Mouse (Mus musculus) embryonic facial prominence, embryonic 12.5 days (tissue): ENCODE results near the gene Pbx1. TPM values are rescaled to one million over a fixed set of nuclear protein-coding genes. Genes with fewer than 3 reads are reported as not detected.

ENCODE experiments used
- ATAC-seq: fragments of 200-750 bp; cut with Nextera tagmentation; 2 replicates; pipeline ENCODE4 v1.8.0; 2017; ENCODE audit not compliant: insufficient number of reproducible peaks, insufficient read depth, low FRiP score, low TSS enrichment
- H3K27ac ChIP-seq: fragments of 300-500 bp; sonication (generic); 2 replicates; pipeline ENCODE4 v1.5.1; 2016; ENCODE audit warnings: mild to moderate bottlenecking
- H3K27me3 ChIP-seq: fragments of 300-500 bp; sonication (generic); 2 replicates; pipeline ENCODE4 v1.6.1; 2016; ENCODE audit warnings: mild to moderate bottlenecking, moderate library complexity
- H3K36me3 ChIP-seq: fragments of 300-500 bp; sonication (generic); 2 replicates; pipeline ENCODE4 v1.6.1; 2016; ENCODE audit warnings: mild to moderate bottlenecking
- H3K4me1 ChIP-seq: fragments of 300-500 bp; sonication (generic); 2 replicates; pipeline ENCODE4 v1.6.1; 2016
- H3K4me2 ChIP-seq: fragments of 300-500 bp; sonication (generic); replicated peaks from 2 replicates; pipeline ENCODE4 v1.6.1; 2016; ENCODE audit warnings: mild to moderate bottlenecking, moderate library complexity
- H3K4me3 ChIP-seq: fragments of 300-500 bp; sonication (generic); 2 replicates; pipeline ENCODE4 v1.5.1; 2016; ENCODE audit warnings: mild to moderate bottlenecking
- H3K9ac ChIP-seq: fragments of 300-500 bp; sonication (generic); 2 replicates; pipeline ENCODE4 v1.6.1; 2016; ENCODE audit warnings: mild to moderate bottlenecking, moderate library complexity
- H3K9me3 ChIP-seq: fragments of 300-500 bp; sonication (generic); 2 replicates; pipeline ENCODE4 v1.6.1; 2016; ENCODE audit warnings: mild to moderate bottlenecking, moderate library complexity
- WGBS: fragments of 180-500 bp; shearing (Covaris S2); methylation state at CpG from one replicate; pipeline ENCODE4 v1.1.7; 2016; 5-methylcytosine and 5-hydroxymethylcytosine counted together
- polyA plus RNA-seq: library from polyadenylated mRNA; unstranded; fragments of >200 nt; fragmentation: Nextera tagmentation; extraction: Ambion mirVana; gene quantifications from 2 replicates; pipeline ENCODE4 v1.2.1, GENCODE M21; 2016

Gene Pbx1
- polyA plus RNA-seq, 1 experiment from 2014 or later = 66.3 TPM

DNA sequence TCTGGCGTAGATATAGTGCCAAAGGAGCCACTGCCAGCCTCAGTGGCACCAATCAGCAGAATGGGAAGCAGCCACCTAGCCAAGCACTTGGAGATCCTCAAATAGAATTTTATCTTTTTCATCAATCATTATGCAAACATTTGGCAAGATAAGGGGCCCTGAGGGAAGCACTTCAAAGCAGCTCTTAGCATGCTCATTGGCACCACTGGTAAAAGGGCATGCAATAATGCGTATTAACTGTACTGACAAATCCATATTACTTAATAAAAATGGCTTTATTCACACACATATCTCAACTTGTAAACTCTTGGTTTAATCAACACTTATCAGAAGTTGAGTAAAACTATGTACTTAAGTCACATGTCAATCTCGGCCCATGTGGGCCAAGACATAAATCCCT is 1.6 kb upstream of the Pbx1 start:
- no peak overlapping the region for H3K4me3 ChIP-seq
- H3K4me1 ChIP-seq = no peaks in the 10 kb centered on the region
- H3K4me2 ChIP-seq = no peak overlapping the region
- H3K9me3 ChIP-seq = no peaks in the 10 kb centered on the region
- H3K27ac ChIP-seq = no peak overlapping the region
- H3K27me3 ChIP-seq = no peaks in the 10 kb centered on the region
- 92% methylated on average over 3 of the region's 3 CpGs for WGBS
- H3K36me3 ChIP-seq = no peaks in the 10 kb centered on the region
- ATAC-seq = no peak
- H3K9ac ChIP-seq = no peak overlapping the region

DNA sequence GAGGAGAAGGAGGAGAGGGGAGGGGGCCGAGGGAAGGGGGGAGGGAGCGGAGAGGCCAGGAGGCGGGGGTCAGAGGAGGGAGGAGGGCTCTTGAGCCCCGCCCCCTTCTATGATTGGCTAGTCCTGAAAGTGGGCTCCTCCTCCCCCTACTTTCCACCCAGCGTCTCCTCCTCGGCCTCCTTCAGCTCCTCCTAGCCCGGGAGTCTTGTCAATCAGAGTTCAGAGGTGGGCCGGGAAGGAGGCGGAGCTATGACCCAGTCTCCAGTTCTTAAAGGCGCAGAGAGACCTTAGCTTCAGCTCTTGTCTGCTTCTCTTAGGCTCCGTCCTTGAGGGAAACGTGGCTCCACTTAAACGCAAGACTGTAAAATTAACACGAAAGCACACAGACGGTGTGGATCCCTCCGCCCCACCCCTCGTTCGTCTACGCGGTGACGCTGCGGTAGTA is 233 bp upstream of the Pbx1 start:
- WGBS = under 1% methylated on average over 22 of the region's 22 CpGs
- peak overlapping the region; percentile 90 for H3K4me3 ChIP-seq
- peaks cover 11% of the 10 kb centered on the region; the same call in 1 of the 2 replicates for H3K4me1 ChIP-seq
- H3K4me2 ChIP-seq = peak overlapping the region; percentile 49
- H3K27ac ChIP-seq = peak overlapping the region; percentile 100
- H3K9me3 ChIP-seq = no peaks in the 10 kb centered on the region
- 0 out of 2 replicates have a peak overlapping the region, but pooled peaks have one; percentile 38 for H3K9ac ChIP-seq
- no peaks in the 10 kb centered on the region for H3K36me3 ChIP-seq
- ATAC-seq = peak; percentile 99
- H3K27me3 ChIP-seq = no peaks in the 10 kb centered on the region

DNA sequence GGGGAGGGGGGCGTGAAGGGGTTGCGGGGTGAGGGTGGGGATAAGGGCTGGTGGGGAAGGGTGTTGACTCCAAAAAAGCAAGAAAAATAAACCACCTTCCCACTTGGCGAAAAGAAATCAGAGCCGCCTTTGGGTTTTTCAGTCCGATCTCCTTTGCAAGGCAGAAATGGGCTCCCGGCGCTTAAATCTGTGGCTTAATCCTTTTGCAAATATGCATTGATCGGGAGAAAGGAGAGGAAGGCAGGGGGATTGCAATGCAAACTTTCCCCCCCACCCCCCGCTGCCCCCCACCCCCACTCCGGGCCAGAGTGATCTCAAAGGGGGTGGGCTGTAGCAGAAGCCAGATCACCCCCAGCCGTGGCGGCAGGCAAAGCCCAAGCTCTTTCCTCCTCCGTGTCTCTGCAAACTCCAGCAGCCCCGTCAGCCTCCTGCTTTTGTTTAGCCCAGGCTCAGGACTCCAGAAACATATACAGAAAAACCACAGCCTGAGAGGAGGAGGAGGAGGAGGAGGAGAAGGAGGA is 299 bp downstream of the Pbx1 start:
- H3K27me3 ChIP-seq = no peaks in the 10 kb centered on the region
- peak overlapping the region; percentile 90 for H3K4me3 ChIP-seq
- peak; percentile 95 for ATAC-seq
- 0% methylated on average over 13 of the region's 14 CpGs for WGBS
- peak overlapping the region; percentile 54 for H3K4me2 ChIP-seq
- peak overlapping the region; percentile 100 for H3K27ac ChIP-seq
- H3K4me1 ChIP-seq = peaks cover 17% of the 10 kb centered on the region; the same call in 1 of the 2 replicates
- H3K9ac ChIP-seq = peak overlapping the region; percentile 98
- no peaks in the 10 kb centered on the region for H3K36me3 ChIP-seq
- H3K9me3 ChIP-seq = no peaks in the 10 kb centered on the region

DNA sequence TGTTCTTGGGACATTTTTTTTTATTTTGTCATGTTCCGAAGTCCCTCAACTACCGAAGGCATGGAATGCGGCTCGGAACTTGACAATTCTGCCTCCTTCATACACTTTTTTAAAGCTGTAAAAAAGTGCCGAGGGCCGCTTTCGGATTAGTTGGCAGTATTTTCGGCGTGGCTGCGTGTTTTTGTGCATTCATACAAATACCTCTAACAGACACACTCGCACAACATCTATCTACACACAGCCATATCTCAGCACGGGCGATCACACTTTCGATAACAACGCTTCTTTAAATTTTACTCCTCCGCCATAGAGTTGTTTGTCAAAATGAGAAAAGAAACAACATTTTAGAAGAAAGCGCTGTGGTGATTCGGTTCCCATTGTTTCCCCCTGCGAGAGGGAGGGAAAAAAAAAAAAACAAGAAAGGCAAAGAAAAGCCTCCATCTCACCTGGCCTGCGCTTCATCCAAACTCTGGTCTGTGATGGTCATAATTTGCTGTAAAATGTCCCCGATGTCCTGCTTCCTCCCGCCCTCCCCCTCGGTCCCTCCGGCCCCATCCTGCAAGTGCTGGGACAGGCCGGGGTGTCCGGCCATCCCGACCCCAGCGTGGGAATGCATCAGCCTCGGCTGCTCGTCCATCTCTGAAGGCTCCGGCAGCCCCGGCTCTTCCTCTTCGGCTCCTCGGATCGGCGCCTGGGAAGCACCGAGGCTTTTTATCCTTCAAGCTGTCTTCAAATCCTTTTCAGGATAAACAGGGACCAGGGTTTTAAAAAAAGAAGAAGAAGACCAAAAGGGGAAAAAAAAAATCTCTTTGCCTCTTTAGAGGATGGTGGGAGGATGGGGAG is 981 bp downstream of the Pbx1 start:
- peaks cover 22% of the 10 kb centered on the region; the same call in 1 of the 2 replicates for H3K4me1 ChIP-seq
- no peaks in the 10 kb centered on the region for H3K36me3 ChIP-seq
- peak overlapping the region; percentile 54 for H3K4me2 ChIP-seq
- no peaks in the 10 kb centered on the region for H3K9me3 ChIP-seq
- peak overlapping the region; percentile 100 for H3K27ac ChIP-seq
- peak overlapping the region; percentile 90 for H3K4me3 ChIP-seq
- no peak for ATAC-seq
- under 1% methylated on average over 37 of the region's 37 CpGs for WGBS
- no peaks in the 10 kb centered on the region for H3K27me3 ChIP-seq
- H3K9ac ChIP-seq = peak overlapping the region; percentile 98

DNA sequence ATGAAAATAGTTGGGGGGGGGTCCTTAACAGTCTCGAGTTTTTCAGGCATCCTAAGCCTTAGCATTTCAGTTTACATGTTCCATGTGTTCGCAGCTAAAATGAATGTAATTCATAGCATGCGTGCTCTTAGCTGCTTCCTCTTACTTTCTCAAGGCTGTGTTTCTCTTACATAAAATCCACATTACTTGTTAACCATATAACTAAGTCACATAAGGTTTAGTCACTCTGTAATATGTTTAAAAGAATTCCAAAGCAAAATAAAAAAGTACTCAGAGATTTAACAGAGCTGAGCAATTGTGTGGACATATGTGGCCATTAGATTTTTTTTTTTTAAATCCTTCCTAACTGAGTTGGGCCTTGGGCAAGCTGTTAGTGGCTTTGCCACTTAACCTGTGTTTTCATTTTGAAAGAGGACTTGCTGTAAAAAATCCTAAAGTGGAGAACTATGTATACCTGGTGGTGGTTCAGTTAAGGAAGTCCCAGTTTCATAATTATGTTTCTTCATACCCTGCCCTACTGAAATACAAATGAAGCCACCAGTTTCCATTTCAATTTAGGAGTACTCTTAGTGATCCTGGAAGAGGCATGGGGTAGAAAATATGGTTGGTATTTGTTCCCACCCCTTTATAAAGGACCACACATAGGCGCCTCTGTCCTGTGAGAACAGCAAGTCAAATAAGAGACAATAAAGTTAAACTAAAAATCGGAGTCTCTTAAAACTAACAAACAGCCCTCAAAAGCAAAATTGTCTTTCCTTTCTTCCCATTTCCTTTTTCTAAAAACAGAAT is 2.0 kb downstream of the Pbx1 start:
- H3K36me3 ChIP-seq = no peaks in the 10 kb centered on the region
- peak overlapping the region; percentile 100 for H3K27ac ChIP-seq
- no peaks in the 10 kb centered on the region for H3K27me3 ChIP-seq
- peak overlapping the region; percentile 98 for H3K9ac ChIP-seq
- H3K4me1 ChIP-seq = peaks cover 31% of the 10 kb centered on the region
- H3K4me3 ChIP-seq = peak overlapping the region; percentile 90
- peak overlapping the region; percentile 54 for H3K4me2 ChIP-seq
- H3K9me3 ChIP-seq = no peaks in the 10 kb centered on the region
- 0% methylated on average over 5 of the region's 5 CpGs for WGBS
- ATAC-seq = no peak

DNA sequence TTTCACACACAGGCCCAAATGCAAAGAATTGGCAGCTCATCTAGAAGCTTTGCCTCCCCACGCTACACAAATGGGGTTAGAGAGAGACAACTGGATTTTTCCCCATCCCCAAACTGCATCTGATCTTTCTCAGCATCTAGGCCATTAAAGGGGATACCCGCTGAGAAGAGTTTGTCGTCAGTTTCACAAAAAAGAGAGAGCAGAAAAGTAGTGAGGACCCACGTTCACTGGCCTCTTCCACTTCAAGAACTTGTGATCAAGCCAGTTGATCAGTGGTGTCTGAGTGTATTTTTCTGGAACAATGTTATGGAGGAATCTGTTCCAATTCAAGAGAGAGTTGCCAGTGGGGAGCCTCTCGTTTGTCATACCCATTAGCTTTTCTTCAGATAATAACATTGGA is 2.7 kb downstream of the Pbx1 start:
- H3K4me1 ChIP-seq = peaks cover 37% of the 10 kb centered on the region
- peak overlapping the region; percentile 54 for H3K4me2 ChIP-seq
- no peaks in the 10 kb centered on the region for H3K36me3 ChIP-seq
- WGBS = under 1% methylated on average over 5 of the region's 5 CpGs
- no peaks in the 10 kb centered on the region for H3K27me3 ChIP-seq
- ATAC-seq = no peak
- no peaks in the 10 kb centered on the region for H3K9me3 ChIP-seq
- peak overlapping the region; percentile 100 for H3K27ac ChIP-seq
- H3K4me3 ChIP-seq = peak overlapping the region; percentile 90
- peak overlapping the region; percentile 98 for H3K9ac ChIP-seq

DNA sequence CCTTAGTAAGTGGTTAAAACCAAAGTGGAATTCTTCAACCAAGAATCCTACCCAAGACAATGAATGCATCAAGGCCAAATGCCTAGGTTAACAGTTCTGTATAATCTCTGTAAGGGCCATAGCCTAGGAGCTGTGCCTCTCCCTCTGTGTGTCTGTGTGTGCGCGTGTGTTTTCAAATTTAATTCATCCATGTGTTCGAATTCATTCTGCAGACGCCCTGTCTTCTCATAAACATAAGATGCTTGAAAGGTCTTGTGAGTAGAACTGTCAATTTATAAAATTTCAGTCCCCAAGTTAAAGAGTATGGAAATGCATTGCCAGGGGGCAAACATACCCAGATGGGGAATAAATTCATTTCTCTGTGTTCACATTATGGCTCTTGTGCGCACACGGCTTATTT is 3.8 kb downstream of the Pbx1 start:
- Histone ChIP-seq H3K9ac (peak overlapping the region; percentile 55), H3K4me3 (peak overlapping the region; percentile 90), H3K9me3 (no peaks in the 10 kb centered on the region), H3K27me3 (no peaks in the 10 kb centered on the region), H3K27ac (peak overlapping the region; percentile 63), H3K4me1 (peaks cover 47% of the 10 kb centered on the region), H3K4me2 (peak overlapping the region; percentile 54), H3K36me3 (no peaks in the 10 kb centered on the region)
- 12% methylated on average over 6 of the region's 6 CpGs for WGBS
- no peak for ATAC-seq

DNA sequence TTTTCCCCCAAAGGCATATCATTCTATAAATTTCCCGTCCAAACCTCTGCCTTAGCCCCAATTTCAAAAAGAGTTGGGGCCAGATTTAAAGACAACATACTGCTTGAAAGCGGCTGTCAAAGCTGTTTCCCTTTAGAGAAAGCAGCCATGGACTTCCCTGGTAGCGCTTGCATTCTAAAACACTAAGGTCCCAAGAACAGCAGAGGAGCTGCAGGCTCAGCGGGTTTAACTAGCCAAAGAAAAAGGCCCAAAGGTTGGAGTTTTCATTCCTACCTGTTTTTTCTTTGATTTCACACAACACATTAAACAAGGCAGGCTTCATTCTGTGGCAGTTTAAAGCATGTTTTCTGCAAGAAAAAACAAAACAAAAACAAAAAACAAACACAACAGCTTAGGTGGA is 4.5 kb downstream of the Pbx1 start:
- Histone ChIP-seq H3K4me2 (peak overlapping the region; percentile 54), H3K36me3 (no peaks in the 10 kb centered on the region), H3K9me3 (no peaks in the 10 kb centered on the region), H3K9ac (peak overlapping the region; percentile 55), H3K4me1 (peaks cover 52% of the 10 kb centered on the region), H3K27me3 (no peaks in the 10 kb centered on the region), H3K27ac (peak overlapping the region; percentile 63), H3K4me3 (peak overlapping the region; percentile 90)
- ATAC-seq = no peak
- 3% methylated on average over 4 of the region's 4 CpGs for WGBS

DNA sequence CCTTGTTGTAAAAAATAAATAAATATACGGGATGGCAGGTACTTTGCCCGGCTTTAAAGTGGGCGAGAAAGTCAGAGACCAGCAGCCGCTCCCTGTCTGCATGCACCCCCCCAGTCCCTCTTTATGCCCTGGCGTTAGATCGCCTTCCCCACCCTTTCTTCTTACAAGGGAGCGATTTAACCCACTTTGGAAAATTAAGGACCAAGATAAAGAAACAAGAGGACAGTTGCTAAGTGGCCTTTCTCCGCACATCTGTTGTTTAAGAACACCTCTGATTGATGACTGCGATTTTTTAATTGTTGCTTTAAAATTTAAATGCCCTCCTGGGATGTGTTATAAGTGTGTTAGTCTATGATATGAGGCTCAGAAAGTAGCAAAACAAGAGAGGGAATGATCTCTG is 5.2 kb downstream of the Pbx1 start:
- ATAC-seq = no peak
- H3K4me2 ChIP-seq = peak overlapping the region; percentile 54
- H3K36me3 ChIP-seq = peaks cover 5% of the 10 kb centered on the region
- H3K9ac ChIP-seq = peak overlapping the region; percentile 55; the same call in 1 of the 2 replicates
- H3K27me3 ChIP-seq = no peaks in the 10 kb centered on the region
- H3K9me3 ChIP-seq = no peaks in the 10 kb centered on the region
- 46% methylated on average over 9 of the region's 9 CpGs for WGBS
- peaks cover 56% of the 10 kb centered on the region for H3K4me1 ChIP-seq
- H3K27ac ChIP-seq = peak overlapping the region; percentile 63; the same call in 1 of the 2 replicates
- peak overlapping the region; percentile 90 for H3K4me3 ChIP-seq

DNA sequence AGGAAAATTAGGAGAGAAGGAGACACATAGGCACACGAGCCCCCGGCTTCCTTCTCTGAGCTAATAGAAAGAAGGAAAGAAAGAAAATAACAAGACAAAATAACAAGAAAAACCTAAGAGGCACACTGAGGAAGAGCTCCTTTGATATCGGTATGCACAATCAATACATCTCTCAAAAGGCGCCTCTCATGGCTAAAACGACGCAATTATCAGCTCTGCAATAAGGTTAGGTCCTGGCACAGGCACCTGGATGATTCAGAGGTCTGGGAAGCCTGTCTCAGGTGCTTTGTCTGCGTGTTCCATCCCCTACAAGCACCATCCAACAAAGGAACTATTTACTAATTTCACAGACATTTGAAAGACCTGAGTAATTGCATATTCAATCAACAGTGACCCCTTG is 5.8 kb downstream of the Pbx1 start:
- Histone ChIP-seq H3K4me2 (peak overlapping the region; percentile 54), H3K4me1 (peaks cover 56% of the 10 kb centered on the region), H3K9ac (0 out of 2 replicates have a peak overlapping the region, but pooled peaks have one; percentile 37), H3K36me3 (peaks cover 9% of the 10 kb centered on the region), H3K27ac (no peak overlapping the region), H3K27me3 (no peaks in the 10 kb centered on the region), H3K4me3 (peak overlapping the region; percentile 90), H3K9me3 (no peaks in the 10 kb centered on the region)
- no peak for ATAC-seq
- 43% methylated on average over 7 of the region's 7 CpGs for WGBS

DNA sequence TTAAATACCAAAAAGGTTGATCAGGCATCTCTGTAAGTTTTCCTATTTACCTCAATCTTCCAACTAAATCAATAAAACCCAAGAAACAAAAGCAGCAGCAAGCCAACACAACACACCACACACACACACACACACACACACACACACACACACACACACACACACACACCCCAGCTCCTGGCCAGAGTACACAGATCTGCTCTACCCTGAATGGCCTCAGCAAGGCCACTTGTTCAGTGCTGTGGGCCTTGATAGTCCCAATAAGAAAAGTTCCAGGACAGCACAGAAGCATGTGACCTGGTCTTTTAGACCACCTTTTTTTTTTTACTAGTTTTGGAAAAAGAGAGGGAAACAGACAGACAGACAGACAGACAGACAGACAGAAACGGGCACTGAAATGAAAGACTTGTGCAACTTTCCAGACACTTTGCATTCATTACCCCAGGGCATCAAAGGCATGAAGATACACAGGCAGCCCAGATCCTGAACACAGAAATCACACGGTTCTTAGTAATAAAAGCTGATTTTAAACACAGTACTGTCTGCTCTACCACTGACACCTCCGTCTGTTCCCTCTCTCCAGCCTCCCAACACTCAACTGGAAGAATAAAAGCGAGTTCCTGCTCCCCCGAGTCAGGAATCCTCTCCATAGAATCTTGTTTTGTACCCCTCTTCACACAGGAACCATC is 6.9 kb downstream of the Pbx1 start:
- peak overlapping the region; percentile 41; the same call in 1 of the 2 replicates for H3K27ac ChIP-seq
- ATAC-seq = no peak
- H3K9me3 ChIP-seq = no peaks in the 10 kb centered on the region
- peaks cover 56% of the 10 kb centered on the region for H3K4me1 ChIP-seq
- H3K27me3 ChIP-seq = no peaks in the 10 kb centered on the region
- H3K36me3 ChIP-seq = peaks cover 15% of the 10 kb centered on the region
- peak overlapping the region; percentile 31 for H3K9ac ChIP-seq
- WGBS = 14% methylated on average over 5 of the region's 5 CpGs
- peak overlapping the region; percentile 90 for H3K4me3 ChIP-seq
- peak overlapping the region; percentile 54 for H3K4me2 ChIP-seq
